Mouse (Mus musculus): ENCODE measurements around the gene Syce2. TPM values are rescaled to one million over a fixed set of nuclear protein-coding genes. Genes with fewer than 3 reads are reported as not detected.
A peak's percentile ranks its signal among the peaks of the same experiment; 100 is the strongest.
"Not testable (repeated sequence)": the region's sequence is repeated elsewhere in the genome, so short reads cannot be mapped to it uniquely, and the experiment has no call there.

Gene Syce2
- polyA plus RNA-seq, 1 experiment from 2014 or later: 70.0 TPM

DNA sequence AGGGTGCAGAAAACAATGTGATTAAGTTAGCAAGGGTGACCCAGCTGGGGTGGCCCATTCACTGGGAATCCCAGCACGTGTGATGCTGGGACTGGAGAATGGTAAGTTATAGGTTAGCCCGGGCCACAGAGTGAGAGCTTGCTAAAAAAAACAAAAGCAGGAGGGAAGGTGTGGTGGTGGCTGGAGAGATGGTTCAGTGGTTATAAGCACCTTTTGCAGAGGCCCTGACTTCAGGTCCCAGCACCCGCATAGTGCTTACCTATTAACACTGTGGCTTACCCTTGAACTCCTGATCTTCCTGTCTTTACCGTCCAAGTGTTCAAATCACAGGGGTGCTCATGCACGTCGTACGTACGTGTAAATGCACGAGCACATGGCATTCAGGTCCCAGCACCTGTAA is 35.1 kb downstream of the Syce2 start:
- Histone ChIP-seq H3K27me3 (peaks cover 20% of the 10 kb centered on the region), H3K36me3 (0 out of 2 replicates have a peak, but pooled peaks cover 3% of the 10 kb centered on the region), H3K4me1 (peaks cover 30% of the 10 kb centered on the region), H3K9ac (no peak overlapping the region), H3K9me3 (no peaks in the 10 kb centered on the region), H3K27ac (no peak overlapping the region), H3K4me3 (no peak overlapping the region), H3K4me2 (no peak overlapping the region)
- no peak for ATAC-seq (ENCODE audit: insufficient number of reproducible peaks, low FRiP score, low TSS enrichment, low read depth)
- 92% methylated on average over 9 of the region's 9 CpGs for WGBS

GRCm38 (mm10) chr8:84907493-84907892 is 35.6 kb downstream of the Syce2 start:
- H3K27ac ChIP-seq: no peak overlapping the region

GRCm38 (mm10) chr8:84907979-84908378 is 36.1 kb downstream of the Syce2 start:
- not testable (repeated sequence) for H3K36me3 ChIP-seq; H3K9ac ChIP-seq; ATAC-seq (ENCODE audit: insufficient number of reproducible peaks, low FRiP score, low TSS enrichment, low read depth); H3K9me3 ChIP-seq; H3K27ac ChIP-seq
- Histone ChIP-seq H3K27me3 (peaks cover 29% of the 10 kb centered on the region), H3K4me2 (peak overlapping the region; percentile 71), H3K4me1 (peaks cover 31% of the 10 kb centered on the region), H3K4me3 (peak overlapping the region; percentile 55)
- 34% methylated on average over 7 of the region's 7 CpGs for WGBS

More at GRCm38 (mm10) chr8:84907493-84907892, 35.6 kb downstream of the Syce2 start:
- 74% methylated on average over 8 of the region's 8 CpGs for WGBS
- peaks cover 31% of the 10 kb centered on the region for H3K4me1 ChIP-seq
- H3K9ac ChIP-seq: no peak overlapping the region
- no peak overlapping the region for H3K4me2 ChIP-seq
- H3K36me3 ChIP-seq: 0 out of 2 replicates have a peak, but pooled peaks cover 3% of the 10 kb centered on the region
- no peak overlapping the region for H3K4me3 ChIP-seq
- H3K27me3 ChIP-seq: peaks cover 24% of the 10 kb centered on the region
- no peaks in the 10 kb centered on the region for H3K9me3 ChIP-seq
- ATAC-seq (ENCODE audit: insufficient number of reproducible peaks, low FRiP score, low TSS enrichment, low read depth): no peak

- peaks cover 35% of the 10 kb centered on the region for H3K27me3 ChIP-seq
- H3K4me1 ChIP-seq: peaks cover 31% of the 10 kb centered on the region
- peak within 1 kb of the TSS; percentile 71 for H3K4me2 ChIP-seq
- H3K36me3 ChIP-seq: 0 out of 2 replicates have a peak, but pooled peaks cover 3% of the 10 kb centered on the region
- H3K4me3 ChIP-seq: peak within 1 kb of the TSS; percentile 55
- peak within 1 kb of the TSS; percentile 48 for H3K9ac ChIP-seq
- ATAC-seq (ENCODE audit: insufficient number of reproducible peaks, low FRiP score, low TSS enrichment, low read depth): peak; percentile 92
- WGBS: under 1% methylated on average over 45 of the region's 45 CpGs
- H3K27ac ChIP-seq: peak within 1 kb of the TSS; percentile 35
- no peaks in the 10 kb centered on the region for H3K9me3 ChIP-seq
Observed at GRCm38 (mm10) chr8:84908421-84909161, 36.7 kb downstream of the Syce2 start, which contains the start of gene Dnase2a. TSS of gene Dnase2a (plus strand) at chr8:84908560.

DNA sequence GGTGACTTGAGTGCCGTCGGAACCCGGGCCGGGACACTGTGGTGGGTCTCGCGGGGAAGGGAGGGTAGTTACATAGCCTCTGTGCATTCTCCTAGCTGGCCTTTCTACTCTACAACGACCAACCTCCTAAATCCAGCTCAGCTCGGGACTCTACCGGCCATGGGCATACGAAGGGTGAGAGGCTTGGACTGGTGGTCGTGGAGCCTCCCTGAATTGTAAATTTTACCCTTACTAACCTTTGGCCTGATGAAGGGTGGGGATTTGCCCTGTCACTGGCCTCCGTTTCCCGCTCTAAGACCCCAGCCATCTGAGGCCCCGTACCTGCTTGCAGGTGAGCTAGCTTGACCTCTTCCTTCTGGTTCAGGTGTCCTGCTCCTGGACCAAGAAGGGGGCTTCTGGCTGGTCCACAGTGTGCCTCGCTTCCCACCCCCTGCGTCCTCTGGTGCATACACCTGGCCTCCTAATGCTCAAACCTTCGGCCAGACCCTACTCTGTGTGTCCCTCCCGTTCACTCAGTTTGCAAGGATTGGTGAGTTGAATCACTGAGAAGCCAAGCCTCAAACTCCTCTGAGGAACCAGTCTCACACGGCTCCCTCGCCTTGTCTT is 37.4 kb downstream of the Syce2 start:
- H3K36me3 ChIP-seq: 0 out of 2 replicates have a peak, but pooled peaks cover 3% of the 10 kb centered on the region
- no peak for ATAC-seq (ENCODE audit: insufficient number of reproducible peaks, low FRiP score, low TSS enrichment, low read depth)
- 46% methylated on average over 20 of the region's 20 CpGs for WGBS
- peak overlapping the region; percentile 71 for H3K4me2 ChIP-seq
- no peaks in the 10 kb centered on the region for H3K9me3 ChIP-seq
- peak overlapping the region; percentile 48 for H3K9ac ChIP-seq
- no peak overlapping the region for H3K27ac ChIP-seq
- H3K4me1 ChIP-seq: peaks cover 31% of the 10 kb centered on the region
- H3K4me3 ChIP-seq: peak overlapping the region; percentile 55
- H3K27me3 ChIP-seq: peaks cover 39% of the 10 kb centered on the region

GRCm38 (mm10) chr8:84909949-84910348 is 38.0 kb downstream of the Syce2 start:
- no peak overlapping the region for H3K27ac ChIP-seq
- peaks cover 31% of the 10 kb centered on the region for H3K4me1 ChIP-seq
- H3K9ac ChIP-seq: no peak overlapping the region
- no peak overlapping the region for H3K4me3 ChIP-seq
- ATAC-seq (ENCODE audit: insufficient number of reproducible peaks, low FRiP score, low TSS enrichment, low read depth): no peak
- no peak overlapping the region; the same call in 1 of the 2 replicates for H3K4me2 ChIP-seq
- H3K36me3 ChIP-seq: 0 out of 2 replicates have a peak, but pooled peaks cover 3% of the 10 kb centered on the region
- peaks cover 39% of the 10 kb centered on the region for H3K27me3 ChIP-seq
- H3K9me3 ChIP-seq: no peaks in the 10 kb centered on the region
- WGBS: 39% methylated on average over 5 of the region's 5 CpGs

- peaks cover 41% of the 10 kb centered on the region for H3K27me3 ChIP-seq
- no peak overlapping the region for H3K4me2 ChIP-seq
- no peak overlapping the region for H3K27ac ChIP-seq
- H3K4me3 ChIP-seq: no peak overlapping the region
- H3K9me3 ChIP-seq: no peaks in the 10 kb centered on the region
- 0 out of 2 replicates have a peak, but pooled peaks cover 3% of the 10 kb centered on the region for H3K36me3 ChIP-seq
- ATAC-seq (ENCODE audit: insufficient number of reproducible peaks, low FRiP score, low TSS enrichment, low read depth): no peak
- H3K9ac ChIP-seq: no peak overlapping the region
- WGBS: 85% methylated on average over 6 of the region's 6 CpGs
- H3K4me1 ChIP-seq: peaks cover 31% of the 10 kb centered on the region
Observed at GRCm38 (mm10) chr8:84910551-84910950, 38.6 kb downstream of the Syce2 start.

DNA sequence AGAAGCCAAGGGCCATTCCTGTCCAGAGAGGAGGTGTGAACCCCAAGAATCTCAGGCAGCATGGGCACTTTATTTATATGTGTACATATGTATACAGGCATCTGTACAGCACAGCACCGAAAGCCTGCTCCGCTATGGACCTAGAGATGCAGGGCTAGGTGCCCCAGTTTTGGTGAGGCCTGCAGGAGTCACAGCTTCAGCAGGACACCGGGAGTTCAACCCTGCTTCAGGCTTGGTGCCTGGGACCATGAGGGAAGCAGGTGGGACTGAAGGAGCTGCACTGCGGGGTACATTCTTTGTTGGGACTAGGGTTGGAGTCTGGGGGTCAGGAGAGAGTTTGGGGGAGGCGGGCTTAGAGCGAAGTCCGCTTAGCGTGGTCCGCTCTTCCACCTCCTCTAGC is 39.9 kb downstream of the Syce2 start:
- peaks cover 54% of the 10 kb centered on the region for H3K27me3 ChIP-seq
- no peaks in the 10 kb centered on the region for H3K9me3 ChIP-seq
- ATAC-seq (ENCODE audit: insufficient number of reproducible peaks, low FRiP score, low TSS enrichment, low read depth): no peak
- H3K4me3 ChIP-seq: no peak overlapping the region
- peaks cover 31% of the 10 kb centered on the region for H3K4me1 ChIP-seq
- H3K9ac ChIP-seq: no peak overlapping the region
- WGBS: 82% methylated on average over 9 of the region's 9 CpGs
- no peak overlapping the region for H3K27ac ChIP-seq
- H3K36me3 ChIP-seq: 0 out of 2 replicates have a peak, but pooled peaks cover 3% of the 10 kb centered on the region
- H3K4me2 ChIP-seq: no peak overlapping the region

GRCm38 (mm10) chr8:84912391-84912790 is 40.5 kb downstream of the Syce2 start:
- Histone ChIP-seq H3K27me3 (peaks cover 56% of the 10 kb centered on the region), H3K27ac (no peak overlapping the region), H3K4me3 (peak overlapping the region; percentile 41), H3K9ac (no peak overlapping the region), H3K4me1 (peaks cover 31% of the 10 kb centered on the region), H3K36me3 (0 out of 2 replicates have a peak, but pooled peaks cover 3% of the 10 kb centered on the region), H3K9me3 (no peaks in the 10 kb centered on the region), H3K4me2 (peak overlapping the region; percentile 83)
- no peak for ATAC-seq (ENCODE audit: insufficient number of reproducible peaks, low FRiP score, low TSS enrichment, low read depth)
- 21% methylated on average over 27 of the region's 27 CpGs for WGBS

GRCm38 (mm10) chr8:84912895-84913501 is 41.1 kb downstream of the Syce2 start:
- no peak overlapping the region for H3K27ac ChIP-seq
- no peaks in the 10 kb centered on the region for H3K9me3 ChIP-seq
- peak overlapping the region; percentile 83 for H3K4me2 ChIP-seq
- peaks cover 62% of the 10 kb centered on the region for H3K27me3 ChIP-seq
- 0 out of 2 replicates have a peak, but pooled peaks cover 3% of the 10 kb centered on the region for H3K36me3 ChIP-seq
- WGBS: 1% methylated on average over 55 of the region's 55 CpGs
- H3K4me1 ChIP-seq: peaks cover 33% of the 10 kb centered on the region
- no peak for ATAC-seq (ENCODE audit: insufficient number of reproducible peaks, low FRiP score, low TSS enrichment, low read depth)
- H3K9ac ChIP-seq: 0 out of 2 replicates have a peak overlapping the region, but pooled peaks have one; percentile 21
- H3K4me3 ChIP-seq: peak overlapping the region; percentile 41

DNA sequence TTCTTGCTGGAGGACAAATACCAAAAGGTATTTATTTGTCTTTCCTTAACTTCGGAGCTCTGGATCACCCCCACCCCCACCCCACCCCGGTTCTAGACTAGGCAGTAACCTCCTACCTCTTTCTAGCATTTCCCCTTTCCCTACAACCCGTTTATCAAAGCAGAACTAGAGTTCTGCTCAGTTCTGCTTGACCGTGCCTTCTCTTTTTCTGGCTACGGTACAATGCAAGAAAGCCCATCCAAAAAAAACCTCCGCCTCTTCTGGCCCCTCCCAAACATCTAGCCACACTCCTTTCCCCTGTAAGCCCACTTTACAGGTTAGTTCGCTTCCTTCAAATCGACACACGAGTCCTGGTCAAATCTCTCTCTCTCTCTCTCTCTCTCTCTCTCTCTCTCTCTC is 41.6 kb downstream of the Syce2 start:
- H3K4me2 ChIP-seq: peak overlapping the region; percentile 83
- H3K4me1 ChIP-seq: peaks cover 33% of the 10 kb centered on the region
- no peak overlapping the region for H3K9ac ChIP-seq
- H3K9me3 ChIP-seq: no peaks in the 10 kb centered on the region
- no peak overlapping the region for H3K27ac ChIP-seq
- 0 out of 2 replicates have a peak, but pooled peaks cover 3% of the 10 kb centered on the region for H3K36me3 ChIP-seq
- peaks cover 67% of the 10 kb centered on the region for H3K27me3 ChIP-seq
- ATAC-seq (ENCODE audit: insufficient number of reproducible peaks, low FRiP score, low TSS enrichment, low read depth): no peak
- 8% methylated on average over 9 of the region's 9 CpGs for WGBS
- H3K4me3 ChIP-seq: peak overlapping the region; percentile 41
